Mouse (Mus musculus) spleen, postnatal 14 days (tissue): Measurements from ENCODE around the gene Prdm9.

Experiments used
- DNase-seq, 2 experiments: peaks; one replicate each; pipeline ENCODE4 v3.0.0; 2021 to 2022; ENCODE audit warnings: low spot score in 2 of 2

The Prdm9 gene

DNA sequence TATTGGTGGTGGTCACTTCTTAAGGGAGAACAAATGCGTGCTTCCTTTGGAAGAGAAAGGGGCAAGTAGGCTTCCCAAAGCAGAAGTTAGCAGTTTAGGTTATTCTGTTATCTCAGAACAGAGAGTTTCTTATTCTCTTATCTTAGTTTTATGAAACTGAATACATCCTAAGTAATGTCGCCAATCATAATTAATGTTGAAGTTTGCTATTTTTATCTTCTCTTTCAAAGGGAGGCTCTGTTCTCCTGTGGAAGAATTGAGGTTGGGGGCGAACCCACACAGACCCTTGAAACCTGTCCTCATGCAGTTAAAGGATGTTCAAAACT lies 36.4 kb downstream of the Prdm9 start:
- no peak for DNase-seq

DNA sequence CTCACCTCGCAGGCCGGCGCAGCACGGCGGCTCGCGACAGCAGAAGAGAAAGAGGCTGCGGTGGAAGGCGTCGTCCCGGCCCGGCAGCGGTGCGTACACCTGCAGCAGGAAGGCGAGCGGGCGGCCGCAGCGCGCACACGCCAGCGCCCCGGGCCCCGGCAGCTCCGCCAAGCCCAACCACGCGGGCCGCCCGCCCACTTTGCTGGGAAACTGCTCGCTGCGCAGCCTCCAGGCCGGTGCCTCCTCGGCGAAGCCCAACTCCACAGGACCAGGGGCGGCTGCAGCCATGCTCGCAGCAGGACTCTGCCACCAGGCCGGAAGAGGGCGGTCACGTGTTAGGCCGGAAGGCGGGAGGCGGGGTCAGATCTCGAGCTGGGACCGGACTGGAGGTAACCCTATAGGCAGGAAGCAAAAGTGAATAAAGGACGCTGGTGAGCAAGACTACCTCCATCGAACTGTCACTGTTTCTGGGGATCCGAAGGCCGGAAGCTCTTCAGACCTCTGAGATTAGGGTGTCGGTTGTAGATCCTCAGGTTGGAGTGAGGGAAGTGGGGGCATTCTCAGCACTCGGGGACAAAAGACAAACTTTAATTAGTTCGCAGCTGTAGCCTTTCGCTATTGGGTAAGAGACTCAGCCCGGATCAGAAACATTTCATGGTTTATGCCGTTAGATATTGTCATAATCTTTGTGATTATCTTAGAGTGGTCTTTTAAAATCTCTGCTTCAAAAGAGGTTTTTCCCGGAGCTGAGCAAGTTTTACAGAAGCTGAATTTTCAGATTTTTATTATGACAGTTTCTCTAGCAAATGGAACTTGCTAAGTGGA lies 37.0 kb downstream of the Prdm9 start, which contains the start of gene Pdcd2:
TSS of gene Pdcd2 (minus strand) at position 316 of the 825 bp plus-strand sequence.
- DNase-seq = peak; percentile 89 to 94

DNA sequence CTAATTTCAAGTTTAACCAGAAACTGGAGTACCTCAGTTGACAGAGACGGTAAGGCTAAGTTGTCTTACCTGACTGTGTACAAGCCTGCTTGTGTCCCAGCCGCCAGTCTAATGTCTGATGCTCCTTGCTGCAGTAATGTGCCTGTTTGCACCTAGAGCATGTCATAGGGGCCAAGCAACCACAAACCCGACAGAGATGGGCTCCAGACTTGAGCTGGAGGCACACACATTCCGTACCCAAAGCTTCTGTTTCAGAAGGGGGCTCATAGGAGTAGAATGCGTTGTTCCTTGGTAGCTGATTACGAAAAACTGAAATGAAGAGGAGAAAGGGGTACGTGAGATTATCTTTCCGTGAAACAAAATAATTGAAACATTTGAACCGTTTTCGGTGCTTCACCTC lies 37.9 kb downstream of the Prdm9 start:
- DNase-seq = peak in 1 of 2 experiments; percentile 5

DNA sequence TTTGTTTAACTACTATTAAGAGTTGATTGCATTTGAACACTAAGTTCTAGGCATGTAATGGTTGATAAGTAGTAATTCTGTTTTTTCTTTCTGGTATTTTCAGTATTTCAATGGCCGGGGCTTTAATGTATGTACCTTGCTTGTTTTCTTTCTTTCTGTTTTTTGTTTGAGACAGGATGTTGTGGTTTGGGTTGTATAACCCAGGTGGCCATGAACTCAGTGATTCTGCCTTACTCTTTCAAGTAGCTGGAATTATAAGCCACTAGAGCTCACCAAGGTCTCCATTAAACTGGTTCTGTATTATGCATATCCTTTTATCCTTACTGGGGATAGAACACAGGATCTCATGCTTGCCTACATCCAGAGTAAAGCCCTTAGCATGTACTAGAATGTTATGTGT lies 45.4 kb downstream of the Prdm9 start:
- no peak for DNase-seq

GRCm38 (mm10) chr17:15518186-15518585 lies 46.0 kb downstream of the Prdm9 start:
- no peak for DNase-seq

DNA sequence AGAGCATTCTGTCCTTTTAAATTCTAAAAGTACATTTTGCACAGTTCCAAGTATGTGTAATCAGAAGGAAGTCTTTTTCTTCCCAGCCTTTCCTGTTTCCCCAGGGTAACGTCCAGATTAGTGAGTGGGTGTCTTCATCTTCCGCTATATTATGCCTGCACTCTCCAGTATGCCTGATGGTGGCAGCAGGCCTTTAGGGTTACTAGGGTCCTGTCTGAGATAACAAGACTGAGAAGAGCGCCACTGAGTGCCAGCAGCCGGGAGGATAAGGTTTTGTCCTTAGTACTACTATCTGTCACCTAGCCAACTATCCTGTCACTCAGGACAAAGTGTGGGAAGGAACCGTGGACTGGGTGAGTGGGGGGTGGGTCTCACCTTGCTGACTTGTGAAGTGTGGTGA lies 46.4 kb downstream of the Prdm9 start:
- no peak for DNase-seq

DNA sequence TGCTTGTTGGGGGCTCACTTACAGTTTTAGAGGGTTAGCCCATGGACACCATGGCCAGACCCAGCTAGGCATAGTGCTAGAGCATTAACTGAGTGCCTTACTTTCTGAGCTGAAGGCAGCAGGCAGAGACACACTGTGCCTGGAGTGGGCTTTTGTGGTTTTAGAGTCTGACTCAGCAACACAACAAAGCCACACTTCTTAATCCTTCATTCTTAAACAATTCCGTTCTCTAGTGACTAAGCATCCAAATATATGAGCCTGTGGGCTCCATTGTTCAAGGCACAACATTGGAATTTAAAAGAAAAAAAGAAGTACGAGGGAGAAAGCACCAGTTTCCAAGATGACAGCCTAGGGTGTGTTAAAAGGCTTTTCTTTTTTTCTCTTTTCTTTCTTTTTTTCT lies 53.5 kb downstream of the Prdm9 start:
- DNase-seq = no peak

- peak; percentile 90 to 95 for DNase-seq
Measured at GRCm38 (mm10) chr17:15499656-15500394, 64.3 kb downstream of the Prdm9 start, which contains the start of the genes Psmb1 and Tbp. Gene Psmb1, minus strand, starts transcription at chr17:15499751. Gene Tbp, plus strand, starts transcription at chr17:15499888.

- DNase-seq = no peak
Measured at GRCm38 (mm10) chr17:15498753-15499113, 65.4 kb downstream of the Prdm9 start.

- peak; percentile 89 to 92 for DNase-seq
Measured at GRCm38 (mm10) chr17:15497882-15498752, 66.0 kb downstream of the Prdm9 start.
